Mouse (Mus musculus): ENCODE results near the gene Ntrk1. TPM values are rescaled to one million over a fixed set of nuclear protein-coding genes. Genes with fewer than 3 reads are reported as not detected.

The Ntrk1 gene
- 0.09 TPM in 2 replicates for polyA plus RNA-seq (2012; rRNA removed)

GRCm38 (mm10) chr3:87794922-87795325 is at the start of gene Ntrk1:
Ntrk1 (minus strand) TSS chr3:87795162.

GRCm38 (mm10) chr3:87824206-87824605 is 29.2 kb upstream of the Ntrk1 start, which contains the start of gene Pear1:
Pear1 (minus strand) TSS chr3:87824306.

DNA sequence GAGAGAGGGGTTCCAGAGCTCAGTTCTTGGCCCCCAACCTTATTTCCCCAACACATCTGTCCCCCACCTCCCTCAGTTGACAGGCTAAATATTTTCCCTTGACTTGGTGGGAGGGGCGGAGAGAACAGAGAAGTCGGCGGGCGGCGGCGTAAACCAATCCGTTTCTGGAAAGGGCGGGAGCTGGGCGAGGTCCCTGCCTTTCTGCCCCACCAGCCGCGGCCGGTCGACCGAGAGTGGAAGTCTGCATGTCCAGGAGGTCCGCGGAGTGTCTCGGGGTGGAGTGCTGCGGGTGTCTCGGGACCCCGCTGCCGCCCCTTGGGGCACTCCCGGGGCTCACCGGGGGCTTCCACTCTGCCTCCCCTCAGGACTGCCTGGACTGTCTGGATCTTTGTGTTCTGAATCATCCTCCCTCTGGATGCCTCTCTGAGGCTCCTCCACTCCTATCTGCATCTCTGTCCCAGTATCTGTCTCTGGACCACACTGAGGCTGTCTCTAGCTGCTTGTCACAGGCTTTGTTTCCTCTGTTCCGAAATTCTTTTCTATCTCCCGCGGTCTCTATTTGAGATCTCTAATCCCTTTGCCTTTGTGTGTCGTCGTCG is 1.9 kb upstream of the Ntrk1 start, which contains the start of gene Insrr:
Gene Insrr, plus strand, starts transcription at position 216 of the 599 bp plus-strand sequence.

DNA sequence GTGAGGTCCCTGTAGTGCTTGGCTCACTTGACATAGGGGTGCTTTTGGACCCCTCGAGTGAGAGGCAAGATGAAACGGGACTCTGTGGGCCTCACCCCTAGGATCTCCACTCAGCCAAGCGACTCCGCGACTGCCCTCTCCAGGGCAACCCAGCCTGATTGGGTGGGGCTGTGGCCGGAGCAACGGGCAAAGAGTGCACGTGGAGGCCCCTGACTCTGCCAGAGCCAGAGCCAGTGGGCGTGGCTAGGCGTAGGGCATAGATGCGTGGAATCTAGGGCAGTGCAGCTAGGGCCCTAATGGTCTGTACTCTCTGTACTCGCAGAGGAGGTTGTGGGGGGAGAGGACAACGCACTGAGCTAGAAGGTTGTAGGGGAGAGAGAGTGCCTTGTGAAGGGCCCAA is 46.5 kb downstream of the Ntrk1 start, which contains the start of gene Lrrc71:
Gene Lrrc71, minus strand, starts transcription at position 195 of the 400 bp plus-strand sequence.

Other genes starting within 250 kb of the Ntrk1 start
- gene Arhgef11, start 177.6 kb downstream of the Ntrk1 start, polyA plus RNA-seq (2012; rRNA removed), result 2.5 and 2.8 TPM in 2 replicates
- gene Lrrc71, start 46.5 kb downstream of the Ntrk1 start, polyA plus RNA-seq (2012; rRNA removed), result 0.08 and 0.10 TPM in 2 replicates
- gene Insrr, start 1.8 kb upstream of the Ntrk1 start, polyA plus RNA-seq (2012; rRNA removed), result 0.02 and 0.05 TPM in 2 replicates
- gene Pear1, start 29.1 kb upstream of the Ntrk1 start, polyA plus RNA-seq (2012; rRNA removed), result 4.1 and 5.0 TPM in 2 replicates
- 0.05 and 0.09 TPM in 2 replicates for gene Sh2d2a, start 51.6 kb upstream of the Ntrk1 start, polyA plus RNA-seq (2012; rRNA removed)
- 15.3 and 16.8 TPM in 2 replicates for gene Prcc, start 90.4 kb upstream of the Ntrk1 start, polyA plus RNA-seq (2012; rRNA removed)
- gene Hdgf, start 111.2 kb upstream of the Ntrk1 start, polyA plus RNA-seq (2012; rRNA removed), result 182 and 186 TPM in 2 replicates
- 56.6 and 60.1 TPM in 2 replicates for gene Mrpl24, start 124.3 kb upstream of the Ntrk1 start, polyA plus RNA-seq (2012; rRNA removed)
- 12.8 and 16.7 TPM in 2 replicates for gene Isg20l2, start 135.2 kb upstream of the Ntrk1 start, polyA plus RNA-seq (2012; rRNA removed)
- gene Rrnad1, start 135.6 kb upstream of the Ntrk1 start, polyA plus RNA-seq (2012; rRNA removed), result 8.5 and 8.9 TPM in 2 replicates
- gene Crabp2, start 153.5 kb upstream of the Ntrk1 start, polyA plus RNA-seq (2012; rRNA removed), result 0.09 and 0.93 TPM in 2 replicates
- 1.1 and 1.8 TPM in 2 replicates for gene Nes, start 175.9 kb upstream of the Ntrk1 start, polyA plus RNA-seq (2012; rRNA removed)
- gene Bcan, start 205.1 kb upstream of the Ntrk1 start, polyA plus RNA-seq (2012; rRNA removed), result 0.01 TPM in 1 of 2 replicates, not detected in the other
- not detected in 2 replicates for gene Hapln2, start 232.4 kb upstream of the Ntrk1 start, polyA plus RNA-seq (2012; rRNA removed)
- gene Gpatch4, start 247.9 kb upstream of the Ntrk1 start, polyA plus RNA-seq (2012; rRNA removed), result 13.5 and 14.6 TPM in 2 replicates

Data from liver, embryonic 14 days (tissue).